Mouse (Mus musculus) G1E-ER4 (cell line): ENCODE measurements around the gene Deaf1. TPM values are rescaled to one million over a fixed set of nuclear protein-coding genes. Genes with fewer than 3 reads are reported as not detected.

ENCODE experiments used
- GATA1 ChIP-seq: IDR thresholded peaks from one replicate; pipeline ENCODE4 v1.8.0; 2012; ENCODE audit warnings: low read length, inconsistent platforms
- polyA plus RNA-seq: library from polyadenylated mRNA; stranded (reverse); fragments of >175 nt; gene quantifications from 2 replicates; pipeline ENCODE4 v1.2.3, GENCODE M21; 2012

Deaf1 gene
- polyA plus RNA-seq, 1 experiment: 72.4 TPM

DNA sequence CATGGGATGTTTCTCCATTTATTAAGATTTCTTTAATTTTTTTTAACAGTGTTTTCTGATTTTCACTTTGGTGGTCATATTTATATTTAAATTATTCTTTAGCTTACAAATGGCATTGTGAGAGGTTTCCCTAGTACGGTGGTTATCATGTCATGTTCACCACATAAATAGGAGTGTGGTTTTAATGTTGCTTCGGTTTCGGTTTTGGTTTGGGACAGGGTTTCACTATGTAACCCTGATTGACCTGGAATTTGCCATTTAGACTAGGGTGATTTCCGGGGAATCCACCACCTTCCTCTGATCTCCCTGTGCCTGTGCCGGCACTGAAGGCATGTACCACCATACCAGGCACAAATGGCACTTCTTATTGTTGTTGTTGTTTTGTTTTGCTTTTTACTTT, 17.3 kb upstream of the Deaf1 start:
- TF ChIP-seq GATA1: no peak

DNA sequence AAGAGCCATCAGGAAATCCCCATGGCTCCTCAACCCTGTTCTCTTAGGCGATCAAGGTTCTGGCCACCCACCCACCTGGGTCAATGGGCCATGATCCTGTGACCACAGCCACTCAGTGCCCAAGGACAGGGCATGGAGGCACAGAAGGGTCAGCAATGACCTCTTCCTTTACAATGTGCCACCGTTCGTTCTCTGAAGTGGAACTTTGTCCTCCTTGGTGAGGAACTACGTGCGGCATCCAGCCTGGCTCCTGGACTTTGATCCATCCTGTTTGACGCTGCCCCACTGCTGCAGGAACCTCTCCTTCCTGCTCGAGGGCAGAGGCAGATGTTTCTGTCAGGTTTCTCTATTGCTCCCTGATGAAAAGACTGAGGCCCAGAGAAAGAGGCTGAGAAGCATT, 16.2 kb upstream of the Deaf1 start:
- TF ChIP-seq GATA1: no peak

DNA sequence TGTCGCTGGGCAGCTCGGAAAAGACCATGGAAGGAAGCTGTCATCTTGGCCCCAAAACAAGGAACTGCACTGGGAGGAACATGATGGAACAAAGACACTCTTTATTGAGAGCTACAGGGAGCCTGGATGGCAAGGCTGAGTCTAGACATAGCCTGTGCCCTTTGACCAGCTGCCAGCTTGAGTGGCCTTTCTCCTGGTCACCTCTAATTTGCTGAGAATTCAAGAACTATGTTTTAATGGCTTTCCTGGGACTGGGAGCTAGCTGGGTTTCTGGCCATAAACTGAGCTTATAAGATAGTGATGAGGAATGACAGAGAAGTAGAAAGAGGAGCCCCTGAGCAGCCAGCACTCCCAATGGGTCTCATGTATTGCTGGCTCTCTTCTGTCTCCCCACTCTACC, 15.7 kb upstream of the Deaf1 start:
- TF ChIP-seq GATA1: no peak

- TF ChIP-seq GATA1: no peak
Observed at GRCm38 (mm10) chr7:141341689-141342226, 14.3 kb upstream of the Deaf1 start.

DNA sequence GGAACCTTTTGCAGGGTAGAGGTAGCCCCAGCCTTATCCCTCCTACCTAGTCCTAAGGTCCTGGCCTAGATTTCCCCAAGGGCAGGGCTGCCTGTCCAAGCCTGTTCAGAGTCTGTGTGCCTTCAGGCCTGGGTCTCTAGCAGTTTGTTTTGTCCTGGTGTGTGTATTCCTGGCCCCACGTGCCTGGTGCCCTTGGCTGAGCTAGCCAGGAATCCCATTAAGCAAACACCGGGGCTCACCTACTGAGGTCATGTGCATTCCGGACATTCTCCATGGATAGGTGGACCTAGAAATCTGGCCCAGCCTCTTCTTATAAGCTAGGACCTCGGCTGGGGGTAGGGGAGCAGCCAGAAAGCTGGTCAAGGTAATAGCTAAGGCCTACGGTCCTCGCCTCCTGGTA, 13.0 kb upstream of the Deaf1 start:
- no peak for TF ChIP-seq GATA1

DNA sequence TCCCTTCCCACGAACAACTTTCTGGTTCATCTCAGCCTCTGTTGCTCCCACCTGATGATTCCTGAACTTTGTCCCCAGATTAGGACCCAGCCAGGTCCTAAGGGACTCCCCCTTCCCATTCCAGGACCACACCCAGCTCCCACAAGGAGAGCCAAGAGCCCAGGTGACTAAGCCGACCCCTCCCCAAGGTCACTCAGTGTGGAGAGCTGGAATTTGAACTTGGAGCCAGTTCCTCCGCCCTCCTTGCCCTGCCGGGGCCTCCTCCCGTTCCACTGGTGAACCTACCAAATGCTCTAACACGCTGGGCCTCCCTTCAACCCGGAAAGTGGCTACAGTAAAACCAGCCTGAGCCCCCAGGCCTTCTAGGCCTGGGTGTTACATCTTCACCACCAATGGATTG, 12.5 kb upstream of the Deaf1 start:
- no peak for TF ChIP-seq GATA1

DNA sequence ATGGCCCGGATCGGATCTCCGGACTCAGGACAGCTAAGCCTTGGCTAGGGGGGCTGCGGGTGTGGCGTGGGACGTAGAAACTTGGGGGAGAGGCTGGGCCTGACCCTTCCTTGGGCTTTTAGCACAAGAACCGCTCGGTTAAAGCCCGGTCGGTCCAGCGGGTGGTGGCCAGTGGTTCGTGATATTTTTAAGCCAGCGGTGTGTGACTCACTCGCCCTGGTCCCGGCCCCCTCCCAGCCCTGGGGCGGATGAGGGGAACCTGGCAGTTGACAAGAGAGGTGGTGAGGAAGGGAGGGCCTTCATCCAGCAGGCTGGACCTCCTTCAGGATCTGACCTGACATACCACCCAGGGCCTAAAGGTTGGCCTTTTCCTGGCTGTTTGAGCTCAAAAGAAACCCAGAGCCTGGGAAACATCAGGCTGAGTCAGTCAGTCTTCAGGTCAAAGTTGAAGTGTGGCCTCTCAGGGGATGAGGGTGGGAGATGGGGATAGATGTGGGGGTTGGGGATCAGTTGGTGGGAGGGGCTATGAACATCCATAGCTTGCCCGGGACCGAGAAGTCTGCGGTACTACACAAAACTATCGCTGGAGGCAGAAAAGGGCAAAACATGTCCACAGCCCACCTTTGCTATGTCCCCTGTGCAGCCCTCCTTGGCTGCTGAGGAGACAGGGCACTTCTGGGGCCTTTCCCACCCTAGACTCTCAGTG, 11.9 kb upstream of the Deaf1 start:
- no peak for TF ChIP-seq GATA1

DNA sequence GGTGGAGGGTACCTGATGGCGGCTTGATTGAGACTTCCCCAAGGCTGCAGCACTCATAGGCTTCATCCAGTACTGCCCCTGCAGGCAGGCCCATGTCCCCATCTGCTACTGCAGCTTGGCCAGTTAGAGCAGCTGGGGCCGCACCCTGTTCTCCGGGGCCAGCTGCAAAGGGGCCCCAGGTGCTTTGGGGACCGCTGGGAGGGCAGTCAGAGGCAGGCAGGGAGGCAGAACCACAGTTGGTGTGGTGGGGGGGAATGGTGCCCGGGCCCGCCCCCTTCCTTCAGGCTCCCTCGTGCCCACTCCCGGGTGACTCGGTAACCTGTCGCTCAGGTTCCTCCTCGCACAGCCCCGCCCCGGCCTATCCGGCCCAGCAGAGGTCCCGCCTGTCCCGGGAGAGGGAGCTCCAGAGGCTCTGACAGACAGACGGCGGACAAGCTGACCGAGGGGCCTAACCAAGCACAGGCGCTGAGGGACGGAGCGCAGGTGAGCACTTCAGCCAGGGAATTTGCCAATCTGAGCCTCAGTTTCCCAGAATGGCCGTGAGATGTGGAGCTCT, 11.2 kb upstream of the Deaf1 start, which contains the start of gene Eps8l2:
Eps8l2 (plus strand) TSS at position 305 of the 556 bp plus-strand sequence.
- no peak for TF ChIP-seq GATA1

DNA sequence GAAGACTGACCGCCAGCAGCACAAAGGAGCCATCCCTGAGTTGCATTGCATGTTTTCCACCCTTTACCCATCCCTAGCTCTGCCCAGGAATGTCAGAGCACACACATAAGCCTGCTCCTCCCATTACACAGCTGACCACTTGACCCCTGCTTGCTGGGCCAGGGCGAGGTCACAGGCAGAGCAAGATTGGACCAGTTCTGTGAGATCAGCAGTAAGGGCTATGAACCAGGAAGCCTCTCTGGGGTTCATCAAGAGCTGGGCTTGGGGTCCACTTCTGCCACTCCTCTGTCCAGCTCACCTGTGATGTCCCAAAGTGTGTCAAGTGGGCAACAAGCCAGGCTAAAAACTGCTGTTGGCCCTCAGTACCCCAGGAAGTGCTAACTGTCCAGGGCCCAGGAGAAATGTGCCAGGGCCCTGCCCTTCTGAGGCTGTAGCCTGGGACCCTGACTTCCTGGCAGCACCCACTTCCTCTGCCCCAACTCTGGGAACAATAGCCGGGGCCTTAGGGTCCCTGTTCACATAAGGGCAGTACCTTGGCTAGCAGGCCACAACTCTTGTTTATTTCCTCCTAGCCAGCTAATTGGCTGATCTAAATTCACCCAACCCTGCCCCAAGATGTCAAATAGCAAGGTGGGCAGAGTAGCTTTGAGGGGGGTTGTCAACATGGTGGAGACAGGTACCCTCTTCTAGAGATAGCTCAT, 10.4 kb upstream of the Deaf1 start:
- TF ChIP-seq GATA1: no peak

DNA sequence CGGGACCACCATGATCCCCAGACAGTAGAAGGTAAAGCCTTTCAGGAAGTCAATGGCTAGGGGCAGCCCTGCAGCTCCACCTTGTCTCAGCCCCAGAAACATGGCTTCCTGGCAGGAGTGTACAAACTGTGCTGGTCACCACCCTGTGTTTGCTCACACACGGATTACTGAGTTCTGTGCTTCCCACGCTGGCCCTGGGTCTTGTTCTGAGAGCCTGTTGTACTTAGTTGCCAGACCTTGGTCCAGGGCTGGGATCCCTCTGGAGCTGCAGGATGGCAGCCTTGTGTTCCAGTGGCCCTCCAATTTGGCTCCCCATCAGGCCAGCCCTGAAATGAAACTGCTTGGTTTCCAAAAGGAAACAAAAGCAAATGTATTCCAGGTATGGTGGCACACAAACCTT, 8.8 kb upstream of the Deaf1 start:
- no peak for TF ChIP-seq GATA1

GRCm38 (mm10) chr7:141335682-141336081, 8.2 kb upstream of the Deaf1 start:
- no peak for TF ChIP-seq GATA1

GRCm38 (mm10) chr7:141335044-141335579, 7.6 kb upstream of the Deaf1 start:
- TF ChIP-seq GATA1: no peak

- TF ChIP-seq GATA1: no peak
Observed at GRCm38 (mm10) chr7:141331990-141332389, 4.5 kb upstream of the Deaf1 start.

- no peak for TF ChIP-seq GATA1
Observed at GRCm38 (mm10) chr7:141330706-141331105, 3.2 kb upstream of the Deaf1 start.

DNA sequence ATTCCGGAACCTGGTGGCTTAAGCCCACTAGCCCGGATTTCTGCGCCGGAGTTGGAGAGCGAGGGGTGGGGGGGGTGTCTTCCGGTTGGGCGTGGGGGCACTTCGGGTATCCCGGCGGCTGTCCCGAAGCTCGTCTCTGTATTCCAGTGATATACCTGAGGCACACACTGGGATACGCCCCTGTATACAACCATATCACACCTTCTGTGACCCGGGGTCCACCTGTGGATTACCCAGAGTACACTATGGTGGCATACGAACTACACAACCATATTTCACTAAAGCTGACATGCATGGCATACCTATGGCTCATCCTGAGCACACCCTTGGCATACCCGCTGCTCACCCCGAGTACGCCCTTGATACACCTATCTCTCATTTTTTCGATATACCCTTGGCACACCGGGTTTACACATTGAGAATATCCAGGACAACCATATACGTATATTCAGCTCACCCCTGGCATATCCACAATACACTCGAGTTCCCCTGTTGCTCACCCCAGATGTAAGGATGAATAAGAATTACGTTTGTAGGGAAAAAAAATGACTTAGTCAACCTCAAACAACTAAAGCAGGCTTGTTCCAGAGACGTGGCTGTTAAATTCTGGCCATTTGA, 992 bp upstream of the Deaf1 start:
- no peak for TF ChIP-seq GATA1
